Mouse (Mus musculus): ENCODE measurements around the gene Ube2l3. TPM values are rescaled to one million over a fixed set of nuclear protein-coding genes. Genes with fewer than 3 reads are reported as not detected.

Ube2l3 gene
- polyA plus RNA-seq, 2 experiments from 2014 or later, result 300 to 366 TPM

DNA sequence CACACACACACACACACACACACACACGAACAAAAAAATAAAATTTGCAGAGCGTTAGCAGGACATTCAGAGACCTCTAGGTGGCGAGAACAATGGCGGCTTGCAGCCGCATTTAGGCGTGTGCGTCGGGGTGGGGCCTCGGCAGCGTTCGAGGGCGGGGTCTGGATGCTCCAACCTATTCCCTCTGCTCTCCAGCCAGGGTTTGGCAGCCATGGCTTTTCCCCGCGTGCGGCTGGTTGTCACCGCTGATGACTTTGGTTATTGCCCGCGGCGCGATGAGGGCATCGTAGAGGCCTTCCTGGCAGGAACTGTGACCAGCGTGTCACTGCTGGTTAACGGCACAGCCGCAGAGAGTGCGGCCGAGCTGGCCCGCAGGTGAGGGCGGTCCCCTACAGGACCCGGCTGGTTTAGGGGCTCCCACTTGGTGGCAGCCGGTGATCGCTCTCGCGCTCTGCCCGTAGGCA, 55.6 kb downstream of the Ube2l3 start, which contains the start of gene Ccdc116:
Gene Ccdc116, minus strand, starts transcription at position 458 of the 464 bp plus-strand sequence.
- ATAC-seq, result peak; percentile 75

DNA sequence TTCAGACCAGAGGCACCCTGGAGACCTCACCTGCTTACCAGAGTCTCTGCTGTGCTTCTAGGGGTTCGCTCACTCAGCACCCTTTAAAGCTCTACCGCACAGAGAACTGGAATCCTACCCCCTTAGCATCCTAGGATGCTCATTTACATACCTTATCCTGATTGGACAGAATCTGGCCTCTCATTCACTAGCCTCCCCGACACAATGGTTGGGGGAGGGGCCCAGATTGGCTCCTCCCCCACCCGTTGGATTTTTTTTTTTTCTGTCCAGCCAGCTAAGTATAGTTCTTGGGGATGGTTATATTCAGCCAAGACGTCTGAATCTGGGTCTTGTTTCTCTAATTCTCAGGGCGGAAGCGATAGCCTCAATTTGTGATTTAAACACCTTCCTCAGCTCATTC, 58.1 kb downstream of the Ube2l3 start, which contains the start of gene Ydjc:
Gene Ydjc, plus strand, starts transcription at position 283 of the 400 bp plus-strand sequence.
- no peak for ATAC-seq

DNA sequence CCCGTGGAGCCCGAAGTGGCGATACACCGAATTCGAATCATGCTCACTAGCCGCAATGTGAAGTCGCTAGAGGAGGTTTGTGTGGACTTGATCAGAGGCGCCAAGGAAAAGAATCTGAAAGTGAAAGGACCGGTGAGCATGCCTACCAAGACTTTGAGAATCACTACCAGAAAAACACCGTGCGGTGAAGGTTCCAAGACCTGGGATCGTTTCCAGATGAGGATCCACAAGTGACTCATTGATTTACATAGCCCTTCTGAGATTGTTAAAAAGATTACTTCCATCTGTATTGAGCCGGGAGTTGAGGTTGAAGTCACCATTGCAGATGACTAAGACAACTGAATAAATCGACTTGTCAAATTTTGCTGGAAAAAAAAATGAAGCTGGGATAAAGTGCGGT, 65.1 kb downstream of the Ube2l3 start:
- ATAC-seq, result no peak

DNA sequence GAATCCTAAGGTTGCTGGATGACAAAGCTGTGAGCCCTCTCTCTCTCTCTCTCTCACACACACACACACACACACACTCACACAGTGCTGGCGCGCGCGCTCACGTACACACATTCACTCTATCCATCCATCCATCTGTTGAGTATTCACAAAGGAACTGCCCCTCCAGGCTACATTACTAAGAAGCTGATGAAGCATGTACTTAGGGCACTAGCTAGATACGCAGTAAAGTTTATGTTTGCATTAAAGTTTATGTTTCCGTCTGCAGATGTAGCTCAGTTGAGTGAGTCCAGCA, 69.6 kb downstream of the Ube2l3 start:
- ATAC-seq, result no peak

DNA sequence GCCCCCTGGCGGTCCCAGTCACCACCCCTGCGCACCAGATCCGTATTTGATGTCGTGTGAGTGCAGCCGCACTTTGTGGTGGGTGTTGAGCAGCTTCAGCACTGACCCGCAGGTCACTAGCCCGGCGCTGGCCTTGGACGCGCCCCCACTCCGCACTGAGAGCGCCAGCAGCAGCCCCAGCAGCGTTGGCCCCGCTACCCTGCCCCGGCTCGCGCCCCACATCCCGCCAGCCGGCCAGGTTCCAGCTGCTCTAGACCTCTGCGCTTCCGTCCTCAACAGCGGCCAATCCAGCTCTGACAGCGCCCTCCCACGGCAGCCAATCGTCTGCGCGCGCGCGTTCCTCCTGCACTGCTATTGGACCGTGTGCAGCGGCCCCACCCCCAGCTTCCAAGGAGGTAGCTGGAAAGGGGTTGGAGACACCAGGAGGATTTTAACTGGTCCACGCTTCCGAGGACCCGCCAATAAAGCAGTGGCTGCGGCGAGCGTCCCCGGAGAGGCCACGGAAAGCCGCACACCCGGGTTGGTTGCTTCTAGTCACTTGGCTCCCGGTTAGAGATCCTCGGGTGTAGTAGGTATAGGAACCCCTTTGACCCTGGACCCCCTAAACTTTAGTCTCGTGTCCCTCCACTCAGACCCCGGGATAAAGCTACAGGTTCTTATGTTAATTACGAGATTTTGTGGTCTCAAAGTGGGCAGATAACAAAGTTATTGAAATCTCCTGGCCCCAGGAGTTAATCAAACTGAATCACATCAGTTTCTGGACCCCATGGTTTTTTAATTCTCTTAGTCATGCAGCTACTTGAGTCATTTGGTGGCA, 70.2 kb downstream of the Ube2l3 start, which contains the start of gene Sdf2l1:
Gene Sdf2l1, minus strand, starts transcription at position 295 of the 817 bp plus-strand sequence.
- peak; percentile 98 for ATAC-seq

DNA sequence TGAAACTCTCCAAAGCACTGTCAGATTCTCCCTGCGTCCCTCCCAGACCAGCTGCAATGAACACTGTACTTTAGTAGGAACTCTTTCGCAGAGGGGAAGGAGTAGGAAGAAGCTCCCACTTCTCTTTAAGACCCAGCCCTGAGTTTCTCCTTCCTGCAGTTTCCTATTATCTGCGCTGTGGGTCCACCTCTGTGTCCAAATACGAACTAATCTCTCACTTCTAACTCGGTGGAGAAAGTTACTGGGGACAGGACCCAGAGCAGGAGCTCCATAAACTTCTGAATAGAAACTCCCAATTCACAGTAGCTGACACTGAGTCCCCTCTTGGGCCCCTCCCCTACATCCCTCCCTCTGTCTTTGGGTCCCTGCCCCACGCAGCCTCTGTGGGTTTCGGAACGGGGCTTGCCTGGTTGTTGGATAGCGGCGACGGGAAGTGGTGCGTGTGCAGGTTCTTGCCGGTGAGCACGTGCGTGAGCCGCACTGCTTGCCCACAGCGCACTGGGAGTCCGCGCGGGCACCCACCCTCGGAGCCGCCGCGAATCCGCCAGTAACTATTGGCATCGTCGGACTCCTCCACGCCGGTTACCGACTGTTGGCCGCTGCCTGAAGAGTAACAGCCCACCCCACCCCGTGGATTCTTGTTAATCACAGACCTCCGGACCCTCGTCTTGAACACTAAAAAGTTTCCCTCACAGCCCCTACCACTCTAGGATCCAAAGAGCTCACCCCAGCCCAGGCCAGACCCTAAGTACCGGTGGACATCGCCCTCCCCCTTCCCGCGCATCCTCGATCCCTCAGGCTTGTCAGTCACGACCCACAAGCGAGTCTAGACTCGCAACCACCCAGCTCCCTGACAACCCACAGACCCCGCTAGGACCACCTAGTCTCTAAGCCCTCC, 71.0 kb downstream of the Ube2l3 start:
- peak; percentile 51 for ATAC-seq

DNA sequence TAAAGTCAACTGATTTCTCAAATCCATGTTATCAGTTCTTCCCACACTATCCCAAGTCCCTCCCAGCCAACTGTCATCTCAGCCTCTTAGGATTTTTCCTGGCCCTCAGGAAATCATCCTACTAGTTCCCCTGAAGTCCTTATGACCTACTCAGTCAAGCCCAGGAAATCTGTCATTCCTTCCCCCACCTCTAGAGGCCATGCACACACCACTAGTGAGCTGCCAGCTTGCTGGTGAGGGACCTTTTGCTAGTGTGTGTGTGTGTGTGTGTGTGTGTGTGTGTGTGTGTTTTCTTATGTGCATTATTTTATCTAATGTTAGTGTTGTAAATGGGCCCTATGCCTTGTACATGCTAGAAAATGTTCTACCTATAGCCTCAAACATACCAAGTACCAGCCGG, 75.2 kb downstream of the Ube2l3 start:
- no peak for ATAC-seq

DNA sequence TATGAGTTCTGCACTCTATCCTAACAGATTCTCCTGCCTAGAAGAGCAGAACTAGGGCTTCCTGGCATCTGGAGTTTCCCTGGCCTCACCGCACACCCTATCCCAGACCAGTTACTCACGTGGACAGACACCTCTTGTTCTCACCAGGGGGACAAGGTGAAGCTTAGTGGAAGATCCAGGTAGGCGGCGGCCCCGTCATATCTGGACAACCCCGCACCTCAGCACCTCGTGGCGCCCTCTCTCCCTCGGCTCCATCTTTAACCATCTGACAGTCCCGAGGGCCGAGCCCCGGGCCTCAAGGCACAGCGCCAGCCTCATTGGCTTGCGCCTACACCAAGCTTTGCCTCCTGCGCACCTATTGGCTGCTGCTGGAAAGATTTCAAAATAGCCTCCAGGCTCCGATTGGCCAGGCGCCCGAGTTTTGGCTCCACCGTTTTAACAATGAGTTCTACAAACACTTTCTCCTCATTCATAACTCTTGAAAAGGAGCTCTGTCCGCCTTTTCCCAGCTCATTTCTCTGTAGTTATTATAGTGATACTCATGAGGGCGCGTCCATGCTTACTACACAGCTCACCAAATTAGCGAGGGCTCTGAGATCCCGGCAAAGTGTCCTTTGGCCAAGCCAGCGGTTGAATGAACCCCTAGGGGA, 77.5 kb downstream of the Ube2l3 start, which contains the start of gene 2610318N02Rik:
Gene 2610318N02Rik, minus strand, starts transcription at position 297 of the 650 bp plus-strand sequence.
- peak; percentile 92 for ATAC-seq

DNA sequence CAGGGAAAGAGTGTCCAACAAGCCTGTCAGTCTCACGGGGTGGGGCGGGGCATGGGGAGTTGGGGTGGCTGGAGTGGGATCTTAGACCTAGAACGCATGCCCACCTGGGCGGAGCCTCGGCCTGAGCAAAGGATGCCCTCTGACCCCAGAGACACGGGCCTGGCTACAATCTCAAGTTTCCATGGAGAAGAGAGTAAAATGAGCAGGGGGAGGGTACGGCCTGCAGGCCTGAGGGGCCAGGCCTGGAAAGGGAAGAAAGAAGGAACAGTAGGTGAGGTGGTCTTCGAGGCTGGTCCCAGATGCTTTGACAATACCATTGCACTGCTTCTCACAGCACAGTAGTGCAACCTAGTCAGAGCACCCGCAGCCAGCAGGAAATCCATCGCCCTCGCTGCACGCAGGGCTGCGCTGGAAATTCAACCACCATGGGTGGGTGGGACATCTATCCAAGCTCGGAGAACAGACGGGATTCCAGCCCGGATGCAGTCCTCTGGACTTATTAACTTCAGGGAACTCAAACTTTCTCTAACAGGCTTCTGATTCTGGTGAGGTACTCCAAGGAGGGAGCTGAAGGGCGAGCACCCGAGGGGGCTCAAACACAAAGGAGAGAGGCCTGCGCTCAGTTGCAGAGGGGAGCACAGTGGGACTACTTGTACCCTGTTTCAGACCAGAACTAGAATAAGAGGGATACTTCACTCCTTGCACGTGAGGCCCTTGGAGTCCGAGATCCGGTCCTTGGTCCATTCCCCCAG, 78.2 kb downstream of the Ube2l3 start:
- peak; percentile 8 for ATAC-seq

DNA sequence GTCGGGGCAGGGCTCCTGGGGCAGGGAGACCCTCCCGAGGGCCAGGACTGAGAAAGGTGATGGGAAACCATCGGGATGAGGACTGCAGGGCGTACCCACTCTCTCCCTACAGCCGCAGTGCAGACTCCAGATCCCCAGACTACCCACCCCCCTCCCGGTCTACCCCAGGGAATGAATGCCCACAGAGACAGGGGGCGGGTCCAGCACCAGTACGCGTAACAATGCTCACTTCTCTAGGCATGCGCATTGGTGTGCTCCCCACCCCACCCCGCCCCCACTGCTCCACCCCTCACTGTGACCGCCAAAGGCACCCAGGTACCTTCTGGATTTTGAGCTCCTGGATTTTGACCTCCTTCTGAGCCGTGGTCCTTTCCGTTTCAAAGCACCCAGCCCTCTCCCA, 80.9 kb downstream of the Ube2l3 start:
- no peak for ATAC-seq

DNA sequence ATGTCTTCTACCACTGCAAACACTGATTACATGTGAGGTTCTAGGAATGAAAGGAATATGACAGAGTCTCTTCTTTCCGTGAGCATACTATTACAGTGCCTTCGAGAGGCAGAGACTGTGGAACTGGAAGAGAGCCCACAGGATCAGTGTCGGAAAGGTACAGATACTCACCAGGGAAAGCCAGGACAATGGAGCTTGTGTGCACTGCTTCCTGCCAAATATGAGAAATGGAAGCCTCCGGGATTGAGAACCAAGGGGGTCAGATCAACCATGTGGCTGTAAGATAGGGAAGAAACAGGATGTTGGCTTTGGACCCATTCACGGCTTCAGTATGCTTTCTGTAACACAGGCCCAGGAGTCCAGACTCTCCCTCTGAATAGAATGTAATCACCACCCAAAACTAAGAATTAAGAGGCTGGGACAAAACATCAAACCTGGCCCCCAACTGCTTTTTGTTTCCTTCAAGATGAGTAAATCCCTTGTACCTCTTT, 85.1 kb downstream of the Ube2l3 start:
- ATAC-seq, result no peak

DNA sequence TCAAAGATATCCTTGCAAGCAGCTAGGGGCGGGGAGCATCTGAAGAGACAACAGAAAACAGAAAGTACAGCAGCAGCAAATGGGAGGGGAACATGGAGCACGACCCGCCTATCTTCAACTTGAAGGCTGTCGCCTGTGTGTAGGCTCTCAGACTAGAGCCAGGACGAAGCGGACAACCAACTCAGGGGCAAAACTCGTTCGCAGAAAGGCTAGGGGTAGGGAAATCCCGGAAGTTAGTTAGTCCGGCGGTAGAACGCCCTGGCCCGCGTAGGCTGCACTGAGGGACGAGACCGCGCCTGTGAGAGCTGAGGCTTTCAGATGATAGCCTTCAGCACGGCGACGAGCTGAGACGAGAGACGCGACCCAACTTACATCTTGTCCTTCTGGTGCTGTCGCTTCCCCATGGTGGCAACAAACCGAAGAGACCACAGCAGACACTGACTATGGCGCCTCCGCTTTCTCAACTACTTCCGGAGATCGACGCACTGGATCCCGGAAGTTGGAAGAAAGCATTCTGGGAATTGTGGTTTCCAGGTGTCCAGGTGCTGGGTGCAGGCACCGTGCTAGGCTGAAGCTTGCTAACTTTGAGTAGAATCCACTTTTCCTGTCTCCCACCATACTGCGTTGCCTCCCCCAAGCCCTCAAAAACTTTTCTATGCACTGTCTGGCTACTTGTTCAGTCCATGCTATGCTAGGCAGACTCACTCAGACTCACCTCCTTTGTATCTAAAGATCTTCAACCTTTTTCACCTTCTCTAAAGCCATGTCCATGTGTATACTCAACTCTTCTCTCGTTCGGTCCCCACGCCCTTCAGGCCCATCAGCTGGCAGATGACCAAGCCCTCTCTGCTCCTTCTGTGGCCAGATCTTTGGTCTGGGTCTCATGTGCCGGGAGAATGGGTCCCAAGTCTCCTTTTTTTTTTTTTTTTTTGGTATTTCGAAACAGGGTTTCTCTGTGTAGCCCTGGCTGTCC, 91.4 kb downstream of the Ube2l3 start, which contains the start of gene Ppil2:
Gene Ppil2, minus strand, starts transcription at position 487 of the 973 bp plus-strand sequence.
- peak; percentile 84 for ATAC-seq

DNA sequence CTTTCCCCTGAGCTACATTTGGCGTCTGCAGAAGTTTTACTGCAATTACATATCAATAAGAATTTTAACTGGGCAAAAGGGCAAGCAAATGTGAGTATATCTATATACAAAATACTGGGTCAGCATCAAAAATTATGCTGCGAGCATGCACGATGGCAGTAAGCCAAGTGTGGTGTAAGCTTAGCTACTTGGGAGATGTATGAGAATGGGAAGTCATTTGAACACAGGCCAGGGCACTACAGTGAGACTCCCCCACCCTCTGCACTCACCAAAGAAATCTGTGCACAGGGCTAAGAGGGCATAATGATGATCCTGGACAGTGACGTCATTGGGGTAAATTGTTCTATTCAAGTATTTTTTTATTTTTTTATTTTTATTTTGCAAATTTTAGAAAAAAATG, 97.8 kb downstream of the Ube2l3 start:
- ATAC-seq, result no peak

DNA sequence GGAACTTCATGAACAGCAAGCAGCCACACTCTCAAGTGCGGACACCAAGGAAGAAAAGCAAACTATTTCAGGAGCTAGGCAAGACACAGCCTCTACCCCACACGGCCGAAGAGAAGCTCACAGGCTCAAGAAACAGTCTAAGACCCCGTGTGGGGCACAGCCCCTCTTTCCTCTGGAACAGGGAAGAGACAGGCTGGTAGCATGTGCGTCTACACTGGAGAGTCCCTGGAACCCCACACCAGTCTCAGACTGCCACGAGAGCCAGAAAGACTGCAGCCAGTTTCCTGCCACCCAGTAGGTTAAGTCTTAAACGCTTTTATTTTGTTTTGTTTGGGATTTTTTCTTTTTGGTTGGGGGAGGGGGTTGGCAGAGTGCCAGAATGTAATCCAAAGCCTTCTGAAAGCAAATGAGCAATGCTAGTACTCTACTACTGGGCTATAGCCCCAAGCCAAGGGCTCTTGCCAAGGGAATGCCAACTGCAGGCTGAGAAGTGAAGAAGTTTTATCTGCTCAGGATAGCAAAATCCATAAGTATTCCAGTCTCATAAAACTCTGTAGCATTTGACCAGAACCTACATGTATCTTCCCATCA, 99.7 kb downstream of the Ube2l3 start:
- no peak for ATAC-seq

Other genes with a start within 250 kb of the Ube2l3 start
- gene Mapk1, start 219.3 kb downstream of the Ube2l3 start, polyA plus RNA-seq (2017; shearing (Covaris generic)), result 10 to 100 TPM; 30.9 to 34.1 TPM
- gene Ypel1, start 133.0 kb downstream of the Ube2l3 start, polyA plus RNA-seq (2017; shearing (Covaris generic)), result 1 to 10 TPM; 3.2 to 3.8 TPM
- 100 to 1,000 TPM; 166 to 209 TPM for gene Ppil2, start 91.4 kb downstream of the Ube2l3 start, polyA plus RNA-seq (2017; shearing (Covaris generic))
- gene 2610318N02Rik, start 77.5 kb downstream of the Ube2l3 start, polyA plus RNA-seq (2017; shearing (Covaris generic)), result 10 to 100 TPM; 10.7 to 11.1 TPM
- 10 to 100 TPM; 27.8 to 50.4 TPM for gene Sdf2l1, start 70.3 kb downstream of the Ube2l3 start, polyA plus RNA-seq (2017; shearing (Covaris generic))
- 1 to 10 TPM; 7.0 to 8.2 TPM for gene Ydjc, start 58.0 kb downstream of the Ube2l3 start, polyA plus RNA-seq (2017; shearing (Covaris generic))
- under 1 TPM; 0.24 to 0.54 TPM for gene Ccdc116, start 55.4 kb downstream of the Ube2l3 start, polyA plus RNA-seq (2017; shearing (Covaris generic))
- gene Rimbp3, start 6.0 kb upstream of the Ube2l3 start, polyA plus RNA-seq (2017; shearing (Covaris generic)), result not detected
- gene Hic2, start 30.9 kb upstream of the Ube2l3 start, polyA plus RNA-seq (2017; shearing (Covaris generic)), result 1 to 10 TPM in 1 of 2 experiments, under 1 TPM in 1; 0.83 to 1.1 TPM
- 10 to 100 TPM; 30.6 to 32.6 TPM for gene Tmem191c, start 73.4 kb upstream of the Ube2l3 start, polyA plus RNA-seq (2017; shearing (Covaris generic))
- under 1 TPM; 0.22 to 0.53 TPM for gene Serpind1, start 128.7 kb upstream of the Ube2l3 start, polyA plus RNA-seq (2017; shearing (Covaris generic))
- 10 to 100 TPM in 1 of 2 experiments, 1 to 10 TPM in 1; 8.3 to 16.7 TPM for gene Snap29, start 203.3 kb upstream of the Ube2l3 start, polyA plus RNA-seq (2017; shearing (Covaris generic))
- gene Pi4ka, start 203.7 kb upstream of the Ube2l3 start, polyA plus RNA-seq (2017; shearing (Covaris generic)), result 10 to 100 TPM; 42.5 to 51.8 TPM
- 10 to 100 TPM; 16.6 to 21.2 TPM for gene Crkl, start 249.3 kb upstream of the Ube2l3 start, polyA plus RNA-seq (2017; shearing (Covaris generic))

Data from activated CD4-positive, CD25-positive, alpha-beta regulatory T cell, adult 4 months (primary cell).